Mouse (Mus musculus) spleen, adult 2 months (tissue): Measurements from ENCODE around the gene Arhgef15.

ENCODE experiments used
- CTCF ChIP-seq: fragments of 200-500 bp; IDR thresholded peaks from 2 replicates; pipeline ENCODE4 v1.5.1; 2011; ENCODE audit warnings: mild to moderate bottlenecking, inconsistent platforms; ENCODE audit not compliant: insufficient read depth, insufficient read length, insufficient replicate concordance; ENCODE audit errors: extremely low read depth
- POLR2A ChIP-seq: fragments of 200-500 bp; IDR thresholded peaks from 2 replicates; pipeline ENCODE4 v1.6.1; 2011; ENCODE audit warnings: low read depth, low read length, inconsistent platforms

DNA sequence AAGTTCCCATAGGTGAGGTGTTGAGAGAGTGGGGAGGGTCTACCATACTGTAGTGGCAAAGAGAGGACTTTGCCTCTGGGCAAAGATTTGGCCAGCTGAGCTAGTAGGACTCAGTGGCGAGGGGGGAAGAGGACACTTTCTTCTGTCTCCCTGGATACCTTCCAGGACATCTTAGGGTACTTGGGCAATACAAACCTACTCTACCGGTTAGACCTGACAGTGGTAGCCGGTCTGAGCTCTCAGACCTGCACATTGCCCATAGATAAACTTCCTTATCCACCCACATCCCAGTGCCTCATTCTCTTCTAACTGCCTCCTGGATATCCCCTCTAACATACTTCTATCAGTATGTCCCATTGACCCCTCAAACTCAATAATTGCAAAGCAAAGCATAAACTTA is 23.6 kb upstream of the Arhgef15 start:
- TF ChIP-seq CTCF (no peak), POLR2A (no peak)
